In the genomic region with DNA sequence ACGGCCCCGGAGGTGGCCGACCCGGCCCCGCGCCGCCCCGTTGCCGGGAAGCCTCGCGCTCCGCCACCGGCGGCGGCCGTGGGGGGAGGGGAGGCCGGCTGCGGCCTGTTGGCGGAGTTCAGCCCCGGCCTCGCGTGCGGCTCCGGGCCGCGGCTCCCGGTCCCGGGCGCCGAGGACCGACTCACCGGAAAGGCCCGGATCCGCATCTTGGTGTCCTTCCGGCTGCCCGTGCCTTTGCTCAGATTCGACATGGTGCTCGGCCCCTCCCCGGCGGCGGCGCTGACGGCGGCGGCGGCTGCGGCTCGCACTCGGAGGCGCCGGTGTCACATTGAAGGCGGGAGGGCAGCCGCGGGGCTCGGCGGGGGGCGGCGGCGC, we compare ENCODE assay signal across 8 mouse cellular contexts. TPM values are rescaled to one million over a fixed set of nuclear protein-coding genes. Genes with fewer than 3 reads are reported as not detected.
A peak's percentile ranks its signal among the peaks of the same experiment; 100 is the strongest.
DNase-seq lines count a peak whose midpoint lies in the region; ATAC-seq lines count a peak whose summit lies in the region.

No protein-coding gene starts in this region.

- H3K9me3 ChIP-seq in midbrain, embryonic 16.5 days (replicated peaks; ENCODE audit: control insufficient read depth, low read length, poor library complexity, severe bottlenecking), result no peaks in the 10 kb centered on the region

- DNase-seq in heart, adult 8-10 months (ENCODE audit: low spot score), result peak; percentile 45
- DNase-seq in heart, adult 9 months (ENCODE audit: low spot score in 2 of 2), result no peak
- DNase-seq in cerebellum, postnatal 10 days, result peak; percentile 81 to 82
- DNase-seq in gastrocnemius, postnatal 10 days, result peak; percentile 67
- DNase-seq in kidney, adult 18-20 months, result peak; percentile 77
- DNase-seq in liver, result peak; percentile 74
- DNase-seq in spleen, postnatal 10 days (ENCODE audit: low spot score in 2 of 2), result peak; percentile 78

- peak; percentile 36 for ATAC-seq in midbrain, embryonic 16.5 days

- H3K4me3 ChIP-seq in midbrain, embryonic 16.5 days (ENCODE audit: low read depth, low read length), result peak overlapping the region; percentile 98

- H3K9ac ChIP-seq in midbrain, embryonic 16.5 days (ENCODE audit: low read depth, low read length), result peak overlapping the region; percentile 97

- H3K36me3 ChIP-seq in midbrain, embryonic 16.5 days (ENCODE audit: control insufficient read depth, insufficient read depth, low read length), result no peaks in the 10 kb centered on the region

- H3K4me1 ChIP-seq in midbrain, embryonic 16.5 days (ENCODE audit: control insufficient read depth, insufficient read depth, low read length), result peaks cover 25% of the 10 kb centered on the region

- H3K27me3 ChIP-seq in midbrain, embryonic 16.5 days (ENCODE audit: control insufficient read depth, insufficient read depth, low read depth, low read length), result no peaks in the 10 kb centered on the region

- WGBS in midbrain, embryonic 16.5 days, result under 1% methylated on average over 34 of the region's 59 CpGs

- peak overlapping the region; percentile 98 for H3K27ac ChIP-seq in midbrain, embryonic 16.5 days (ENCODE audit: low read length)

- H3K4me2 ChIP-seq in midbrain, embryonic 16.5 days (ENCODE audit: low read length), result peak overlapping the region; percentile 71

RNA-seq across cellular contexts. Expression of a gene that starts 0.2 kb away (rescaled TPM):
- total RNA-seq in heart, adult 8-10 months (2022), result 100 to 1,000 TPM; 118 to 167 (median 129) TPM
- 100 to 1,000 TPM; 151 to 168 TPM for total RNA-seq in gastrocnemius, postnatal 10 days (2021)
- polyA plus RNA-seq in midbrain, embryonic 16.5 days (2015; fragmentation: Nextera tagmentation; extraction: Ambion mirVana), result 21.6 and 25.9 TPM in 2 replicates

Comparison
In these comparisons a context has a peak if more than half of its experiments do, and no peak if none do; other contexts are left out.
1. DNase-seq: peak in heart, adult 8-10 months (single experiment), cerebellum, postnatal 10 days (2 of 2), gastrocnemius, postnatal 10 days (single experiment), kidney, adult 18-20 months (single experiment), liver (single experiment) and spleen, postnatal 10 days (2 of 2); none in heart, adult 9 months (0 of 2).